Mouse (Mus musculus): ENCODE results near the gene Tcp10b. TPM values are rescaled to one million over a fixed set of nuclear protein-coding genes. Genes with fewer than 3 reads are reported as not detected.
"Not testable (repeated sequence)": the region's sequence is repeated elsewhere in the genome, so short reads cannot be mapped to it uniquely, and the experiment has no call there.

Tcp10b gene
- 10 to 100 TPM in 13 of 26 experiments, 1 to 10 TPM in 13; 1.3 to 34.5 (median 9.8) TPM for total RNA-seq (2018; cell fraction: chromatin; rRNA removed)
- total RNA-seq (2018; cell fraction: cytosol; rRNA removed): 1 to 10 TPM in 12 of 26 experiments, under 1 TPM in 12, not detected in 2; 0.05 to 2.6 (median 1.0) TPM
- total RNA-seq (2018; cell fraction: nucleus; rRNA removed): 10 to 100 TPM in 3 of 26 experiments, 1 to 10 TPM in 21, under 1 TPM in 2; 0.75 to 12.7 (median 4.6) TPM
- polyA plus RNA-seq (2018): 0.30 to 0.32 TPM in 2 of 3 replicates, not detected in the other

GRCm38 (mm10) chr17:13060804-13061203 is at the start of gene Tcp10b:
Gene Tcp10b (plus strand): TSS chr17:13061104.
- H3K27ac ChIP-seq; H3K36me3 ChIP-seq (ENCODE audit: inconsistent target); H3K4me3 ChIP-seq (ENCODE audit: inconsistent target); H3K79me2 ChIP-seq (ENCODE audit: inconsistent target): not testable (repeated sequence)
- 90% methylated on average over 2 of the region's 4 CpGs for WGBS (ENCODE audit: missing documents)

GRCm38 (mm10) chr17:13013316-13013715 is 47.6 kb upstream of the Tcp10b start:
- 96% methylated on average over 3 of the region's 3 CpGs for WGBS (ENCODE audit: missing documents)
- peaks cover 39% of the 10 kb centered on the region for H3K36me3 ChIP-seq (ENCODE audit: inconsistent target)

GRCm38 (mm10) chr17:13036627-13037192 is 24.2 kb upstream of the Tcp10b start:
- no CpG with 5 or more reads among the region's 12 CpGs for WGBS (ENCODE audit: missing documents)

More at GRCm38 (mm10) chr17:13013316-13013715, 47.6 kb upstream of the Tcp10b start:
- Histone ChIP-seq H3K27ac (no peak overlapping the region), H3K79me2 (ENCODE audit: inconsistent target) (peaks cover 22% of the 10 kb centered on the region), H3K4me3 (ENCODE audit: inconsistent target) (no peak overlapping the region)

GRCm38 (mm10) chr17:13043846-13044673 is 16.8 kb upstream of the Tcp10b start:
- 0% methylated on average over 3 of the region's 4 CpGs for WGBS (ENCODE audit: missing documents)
- H3K27ac ChIP-seq; H3K4me3 ChIP-seq (ENCODE audit: inconsistent target); H3K79me2 ChIP-seq (ENCODE audit: inconsistent target); H3K36me3 ChIP-seq (ENCODE audit: inconsistent target): not testable (repeated sequence)

More at GRCm38 (mm10) chr17:13036627-13037192, 24.2 kb upstream of the Tcp10b start:
- H3K4me3 ChIP-seq (ENCODE audit: inconsistent target); H3K36me3 ChIP-seq (ENCODE audit: inconsistent target); H3K79me2 ChIP-seq (ENCODE audit: inconsistent target); H3K27ac ChIP-seq: not testable (repeated sequence)

- not testable (repeated sequence) for H3K79me2 ChIP-seq (ENCODE audit: inconsistent target); H3K4me3 ChIP-seq (ENCODE audit: inconsistent target); H3K27ac ChIP-seq; H3K36me3 ChIP-seq (ENCODE audit: inconsistent target)
- WGBS (ENCODE audit: missing documents): no CpG with 5 or more reads among the region's 8 CpGs
Observed at GRCm38 (mm10) chr17:13052124-13052813, 8.6 kb upstream of the Tcp10b start, which contains the start of gene Gpr31b. Gene Gpr31b (minus strand): TSS chr17:13052296.

- H3K36me3 ChIP-seq (ENCODE audit: inconsistent target); H3K4me3 ChIP-seq (ENCODE audit: inconsistent target); H3K27ac ChIP-seq; H3K79me2 ChIP-seq (ENCODE audit: inconsistent target): not testable (repeated sequence)
- no CpG with 5 or more reads among the region's 7 CpGs for WGBS (ENCODE audit: missing documents)
Observed at GRCm38 (mm10) chr17:13062882-13063281, 2.0 kb downstream of the Tcp10b start.

- not testable (repeated sequence) for H3K36me3 ChIP-seq (ENCODE audit: inconsistent target)
Observed at GRCm38 (mm10) chr17:13067864-13068385, 7.0 kb downstream of the Tcp10b start.

GRCm38 (mm10) chr17:13069227-13069626 is 8.3 kb downstream of the Tcp10b start:
- not testable (repeated sequence) for H3K27ac ChIP-seq; H3K4me3 ChIP-seq (ENCODE audit: inconsistent target); H3K36me3 ChIP-seq (ENCODE audit: inconsistent target); H3K79me2 ChIP-seq (ENCODE audit: inconsistent target)
- WGBS (ENCODE audit: missing documents): no CpG with 5 or more reads among the region's 5 CpGs

More at GRCm38 (mm10) chr17:13067864-13068385, 7.0 kb downstream of the Tcp10b start:
- H3K79me2 ChIP-seq (ENCODE audit: inconsistent target); H3K27ac ChIP-seq; H3K4me3 ChIP-seq (ENCODE audit: inconsistent target): not testable (repeated sequence)
- no CpG with 5 or more reads among the region's 4 CpGs for WGBS (ENCODE audit: missing documents)

- H3K79me2 ChIP-seq (ENCODE audit: inconsistent target): not testable (repeated sequence)
- WGBS (ENCODE audit: missing documents): no CpG with 5 or more reads among the region's 1 CpGs
Observed at GRCm38 (mm10) chr17:13091510-13091909, 30.6 kb downstream of the Tcp10b start.

GRCm38 (mm10) chr17:13092100-13092764 is 31.3 kb downstream of the Tcp10b start:
- not testable (repeated sequence) for H3K79me2 ChIP-seq (ENCODE audit: inconsistent target); H3K27ac ChIP-seq; H3K4me3 ChIP-seq (ENCODE audit: inconsistent target); H3K36me3 ChIP-seq (ENCODE audit: inconsistent target)
- WGBS (ENCODE audit: missing documents): 52% methylated on average over 2 of the region's 8 CpGs

More at GRCm38 (mm10) chr17:13091510-13091909, 30.6 kb downstream of the Tcp10b start:
- H3K27ac ChIP-seq; H3K36me3 ChIP-seq (ENCODE audit: inconsistent target); H3K4me3 ChIP-seq (ENCODE audit: inconsistent target): not testable (repeated sequence)

GRCm38 (mm10) chr17:13092960-13093359 is 32.1 kb downstream of the Tcp10b start:
- H3K4me3 ChIP-seq (ENCODE audit: inconsistent target); H3K36me3 ChIP-seq (ENCODE audit: inconsistent target); H3K27ac ChIP-seq; H3K79me2 ChIP-seq (ENCODE audit: inconsistent target): not testable (repeated sequence)
- no CpG with 5 or more reads among the region's 4 CpGs for WGBS (ENCODE audit: missing documents)

- H3K27ac ChIP-seq; H3K36me3 ChIP-seq (ENCODE audit: inconsistent target); H3K4me3 ChIP-seq (ENCODE audit: inconsistent target); H3K79me2 ChIP-seq (ENCODE audit: inconsistent target): not testable (repeated sequence)
- 100% methylated on average over 2 of the region's 5 CpGs for WGBS (ENCODE audit: missing documents)
Observed at GRCm38 (mm10) chr17:13106563-13106962, 45.7 kb downstream of the Tcp10b start.

GRCm38 (mm10) chr17:13112504-13113291 is 51.8 kb downstream of the Tcp10b start:
- H3K4me3 ChIP-seq (ENCODE audit: inconsistent target); H3K79me2 ChIP-seq (ENCODE audit: inconsistent target); H3K27ac ChIP-seq; H3K36me3 ChIP-seq (ENCODE audit: inconsistent target): not testable (repeated sequence)
- WGBS (ENCODE audit: missing documents): 50% methylated on average over 2 of the region's 9 CpGs

All from macrophage (primary cell).